Mouse (Mus musculus) E14TG2a.4 (cell line): ENCODE data around the gene Fam50b.

ENCODE experiments used
- CTCF ChIP-seq: conservative IDR thresholded peaks from 2 replicates; pipeline ENCODE4 v1.5.1; 2014; ENCODE audit warnings: low read length
- NANOG ChIP-seq: IDR thresholded peaks from 2 replicates; pipeline ENCODE4 v1.6.1; 2014; ENCODE audit warnings: borderline replicate concordance, low read length, mixed read lengths
- POU5F1 ChIP-seq: IDR thresholded peaks from 2 replicates; pipeline ENCODE4 v1.6.1; 2014; ENCODE audit warnings: low read length, borderline replicate concordance

- TF ChIP-seq CTCF (peak; percentile 46), NANOG (no peak), POU5F1 (no peak)
Measured at GRCm38 (mm10) chr13:34793816-34794215, 59.2 kb downstream of the Fam50b start.
